17 mouse cellular contexts compared by ENCODE assay signal in the genomic region with DNA sequence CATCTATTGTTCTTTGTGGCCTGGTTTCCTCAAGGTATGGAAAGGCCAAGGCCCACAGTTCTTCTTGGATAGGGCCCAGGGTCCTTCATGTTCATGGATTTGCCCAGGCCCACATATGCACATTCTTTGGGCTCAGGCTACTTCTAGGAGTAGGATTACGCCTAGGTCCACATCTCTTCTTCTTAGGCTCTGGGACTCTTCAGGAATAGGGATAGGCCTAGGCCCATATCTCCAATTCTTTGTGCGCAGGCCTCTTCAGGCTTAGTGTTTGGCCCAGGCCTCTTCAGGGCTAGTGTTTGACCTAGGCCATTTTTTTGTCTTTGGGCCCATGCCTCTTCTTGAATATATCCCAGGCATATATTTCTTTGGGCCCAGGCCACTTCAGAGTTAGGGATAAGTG.
"Had no signal": no experiment of that assay in that cellular context is flagged by ENCODE, and none has a peak within 500 bp of the region (broad histone marks: within the 10 kb centered on the region; RNA-seq: fewer than 3 reads in every experiment).

No protein-coding gene starts in this region.

- H3K36me3 ChIP-seq: neural tube, embryonic 12.5 days; neural tube, embryonic 13.5 days; neural tube, embryonic 15.5 days; stomach, embryonic 15.5 days had no signal

- DNase-seq: retina, postnatal 1 day; right cerebral cortex, adult 18-20 months; right cerebral cortex, postnatal 14 days; right cerebral cortex, postnatal 25 days; right cerebral cortex, postnatal 4 days; spleen, adult 18-20 months; thymus, adult 18-20 months; thymus, adult 2 months; thymus, postnatal 14 days; thymus, postnatal 25 days; thymus, postnatal 36 days; thymus, postnatal 4 days had no signal

- H3K27me3 ChIP-seq: neural tube, embryonic 12.5 days; neural tube, embryonic 13.5 days; neural tube, embryonic 15.5 days; stomach, embryonic 15.5 days had no signal

- H3K27ac ChIP-seq: neural tube, embryonic 12.5 days; neural tube, embryonic 13.5 days; neural tube, embryonic 15.5 days; stomach, embryonic 15.5 days; stomach, postnatal 0 days had no signal

- H3K4me3 ChIP-seq: neural tube, embryonic 12.5 days; neural tube, embryonic 13.5 days; neural tube, embryonic 15.5 days; stomach, embryonic 15.5 days had no signal

- H3K4me1 ChIP-seq: neural tube, embryonic 12.5 days; neural tube, embryonic 13.5 days; neural tube, embryonic 15.5 days; stomach, embryonic 15.5 days had no signal

- H3K9me3 ChIP-seq: neural tube, embryonic 15.5 days; stomach, embryonic 15.5 days had no signal
